Mouse (Mus musculus): ENCODE results near the gene Ccdc102a.

DNA sequence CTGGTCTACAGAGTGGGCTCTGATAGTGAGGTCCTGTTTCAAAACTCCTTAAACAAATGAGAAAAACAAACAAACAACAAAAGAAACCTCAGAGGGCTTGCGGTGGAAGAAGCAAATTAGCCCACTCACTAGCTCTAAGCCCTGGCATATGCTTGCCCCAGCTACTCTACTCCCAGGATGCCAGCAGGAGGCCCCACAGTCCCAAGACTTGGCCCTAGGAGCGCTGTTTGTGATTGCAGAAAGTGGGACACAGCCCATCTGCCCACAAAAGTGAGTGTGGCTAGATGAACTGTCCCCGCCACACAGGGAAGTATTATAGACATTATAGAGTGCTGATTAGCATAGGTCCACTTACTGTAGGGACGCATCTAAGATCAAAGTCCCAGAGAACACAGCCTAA lies 30.5 kb upstream of the Ccdc102a start:
- no peak for TF ChIP-seq HCFC1 (IDR thresholded peaks at IDR 0.05; ENCODE audit: borderline replicate concordance, insufficient read depth, low read length)
- TF ChIP-seq ZC3H11A (IDR thresholded peaks at IDR 0.05; ENCODE audit: borderline replicate concordance, low read depth, low read length) = no peak
- no peak for TF ChIP-seq CHD2 (IDR thresholded peaks at IDR 0.05; ENCODE audit: low read depth, low read length)

All from ES-E14 (cell line).